Mouse (Mus musculus) erythroid progenitor cell, adult 5-6 weeks (primary cell): ENCODE results near the gene Sec14l4. TPM values are rescaled to one million over a fixed set of nuclear protein-coding genes. Genes with fewer than 3 reads are reported as not detected.

ENCODE experiments used
- ATAC-seq: replicated peaks from 2 replicates; pipeline ENCODE4 v1.8.0; 2016; ENCODE audit warnings: moderate number of reproducible peaks, mild to moderate bottlenecking, moderate TSS enrichment, inconsistent platforms; ENCODE audit not compliant: poor library complexity, low FRiP score, severe bottlenecking
- total RNA-seq, 2 experiments: library from RNA; stranded (forward) in 1 of 2; stranded (reverse) in 1 of 2; fragments of 150-400 nt in 1 of 2; fragments of 186-747, 209-891 nt in 1 of 2; gene quantifications; 2 replicates each; pipeline versions ENCODE4 v1.2.3 to v1.2.4; 2015 to 2017; ENCODE audit warnings: low replicate concordance in 2 of 2

The Sec14l4 gene
- total RNA-seq, 2 experiments from 2014 or later: not detected

DNA sequence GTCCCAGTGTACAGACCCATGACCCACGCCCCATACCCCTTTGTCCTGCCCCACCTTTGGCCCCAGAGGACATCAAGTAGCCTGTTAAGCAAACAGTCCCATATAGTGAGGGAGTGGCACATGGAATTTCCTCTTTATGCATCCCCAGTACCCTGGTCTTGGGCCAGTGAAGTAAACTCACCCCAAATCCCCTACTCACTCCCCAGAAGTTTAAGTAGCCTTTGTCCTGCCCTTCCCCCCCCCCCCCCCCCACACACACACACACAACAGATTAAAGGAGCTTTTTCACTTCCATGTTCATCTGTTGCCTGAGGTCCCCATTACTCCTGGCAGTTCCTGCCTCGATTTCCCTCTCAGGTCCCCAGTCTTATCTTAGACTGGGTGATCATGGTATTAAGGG, 7.9 kb upstream of the Sec14l4 start:
- no peak for ATAC-seq

DNA sequence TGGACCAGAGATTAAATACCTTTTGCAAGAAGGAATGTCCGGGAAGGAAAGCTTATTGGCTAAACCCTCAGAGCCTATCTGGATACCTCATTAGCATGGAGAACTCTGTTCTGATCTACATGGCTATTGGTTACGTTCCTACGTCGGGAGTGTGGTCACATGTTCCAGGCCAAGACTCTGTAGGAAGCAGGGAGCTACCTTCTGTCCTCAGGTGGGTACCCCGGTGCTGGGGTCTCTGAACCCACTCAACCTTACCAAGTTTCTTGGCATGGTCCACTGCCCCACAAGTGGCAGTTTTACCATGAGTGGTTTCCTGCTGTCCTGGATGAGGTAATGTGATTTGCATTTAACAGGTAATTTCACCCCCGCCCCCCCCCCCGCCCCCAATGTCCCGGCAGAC, 4.2 kb upstream of the Sec14l4 start:
- no peak for ATAC-seq

DNA sequence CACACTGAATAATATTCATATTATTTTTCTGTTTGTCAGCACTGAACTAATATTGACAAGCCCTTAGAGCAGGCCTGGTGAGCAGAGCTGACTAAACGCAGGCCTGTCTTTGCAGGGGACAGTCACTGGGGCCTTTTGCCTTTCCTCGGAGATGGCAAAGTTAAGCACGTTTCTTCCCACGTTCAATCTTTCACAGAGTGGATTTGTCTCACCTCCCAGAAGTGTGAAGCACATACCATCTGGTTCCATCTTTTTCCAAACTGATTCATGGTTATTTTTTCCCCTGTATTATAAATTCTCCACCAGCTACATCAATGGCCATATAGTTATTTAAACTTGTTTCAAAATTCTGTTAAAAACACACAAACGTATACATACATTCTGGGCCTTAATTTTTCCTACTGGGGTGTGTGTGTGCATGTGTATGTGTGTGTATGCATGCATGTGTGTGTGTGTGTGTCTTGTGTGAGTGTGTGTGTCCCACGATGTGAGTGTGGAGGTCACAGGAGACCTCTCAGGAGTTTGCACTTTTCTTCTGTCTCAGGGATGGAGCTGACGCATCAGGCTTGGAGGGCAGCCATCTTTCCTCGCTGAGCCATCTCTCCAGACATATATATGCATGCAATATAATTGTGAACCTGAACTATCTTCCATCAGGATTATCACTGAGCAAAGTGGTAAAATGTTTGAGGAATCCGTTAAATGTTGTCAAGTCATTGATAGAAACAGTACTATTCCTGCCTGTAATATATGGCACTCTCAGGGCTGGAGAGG, 3.5 kb upstream of the Sec14l4 start:
- no peak for ATAC-seq

DNA sequence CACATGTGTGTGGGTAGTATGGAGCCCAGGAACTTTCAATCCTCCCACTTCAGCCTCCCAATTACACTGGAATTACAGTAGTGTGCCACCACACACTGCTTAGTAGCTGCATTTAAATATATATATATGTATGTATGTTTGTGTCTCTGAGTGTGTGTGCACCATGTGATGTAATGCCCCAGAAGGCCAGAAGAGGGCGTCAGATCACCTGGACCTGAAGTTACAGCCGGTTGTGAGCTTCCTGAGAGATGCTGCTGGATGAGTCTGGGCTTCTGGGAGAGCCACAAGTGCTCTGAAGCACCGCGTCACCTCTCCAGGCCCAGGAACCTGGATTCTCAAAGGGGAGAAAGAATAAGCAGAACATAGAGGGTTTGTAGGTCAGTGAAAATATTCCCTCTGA, 1.9 kb upstream of the Sec14l4 start:
- no peak for ATAC-seq

DNA sequence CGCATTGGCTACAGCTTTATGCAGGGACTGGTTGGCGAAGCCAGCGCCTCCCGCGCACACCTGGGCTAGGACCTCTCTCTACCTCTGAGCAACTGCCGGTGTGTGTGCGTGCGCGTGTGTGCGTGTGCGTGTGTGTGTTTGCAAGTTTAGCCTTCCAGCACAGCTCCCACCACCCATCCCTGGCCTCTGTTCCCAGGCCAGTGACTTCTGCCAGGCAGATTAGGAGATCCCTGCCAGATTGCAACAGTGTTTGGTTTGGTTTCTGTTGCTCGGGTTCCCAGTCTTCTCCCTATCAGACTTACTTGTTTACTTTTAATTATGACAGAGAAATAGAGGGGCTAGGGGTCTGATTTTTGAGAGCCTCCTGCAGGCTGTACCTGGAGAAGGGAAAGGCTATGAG, 699 bp downstream of the Sec14l4 start:
- ATAC-seq: no peak

DNA sequence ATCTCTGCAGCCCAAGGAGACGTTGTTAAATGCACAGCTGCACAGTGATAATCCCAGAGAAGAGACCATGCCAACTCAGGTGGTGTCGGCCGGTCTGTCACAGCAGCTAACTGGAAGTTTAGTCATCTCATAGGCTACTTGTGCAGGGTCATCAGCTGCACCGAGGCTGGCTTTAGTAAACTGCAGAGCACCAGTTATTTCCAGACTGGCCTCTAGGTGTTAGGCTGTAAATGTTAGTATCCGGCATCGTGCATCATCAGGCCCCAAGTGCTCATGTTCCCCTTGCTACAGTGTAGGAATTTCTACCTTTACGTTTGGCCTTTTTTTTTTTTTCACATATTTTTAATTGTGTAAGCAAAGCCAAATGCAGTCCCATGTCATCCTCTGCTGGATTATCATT, 2.2 kb downstream of the Sec14l4 start:
- ATAC-seq: no peak

DNA sequence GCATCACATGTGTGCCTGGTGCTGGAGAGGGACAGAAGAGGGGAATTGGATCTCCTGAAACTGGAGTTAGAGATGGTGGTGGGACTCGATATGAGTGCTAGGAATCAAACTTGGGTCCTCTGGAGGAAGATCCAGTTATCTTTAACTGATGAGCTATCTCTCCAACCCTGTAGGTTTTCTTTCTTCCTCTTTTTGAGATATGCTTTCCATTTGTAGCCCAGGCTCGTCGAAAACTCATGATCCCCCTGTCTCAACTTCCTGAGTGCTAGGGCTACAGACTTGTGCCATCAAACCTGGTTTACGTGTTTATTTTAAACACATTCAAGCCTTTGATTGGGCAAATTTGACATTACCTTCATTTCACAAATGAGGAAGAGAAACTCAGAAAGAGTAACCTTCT, 2.9 kb downstream of the Sec14l4 start:
- no peak for ATAC-seq

DNA sequence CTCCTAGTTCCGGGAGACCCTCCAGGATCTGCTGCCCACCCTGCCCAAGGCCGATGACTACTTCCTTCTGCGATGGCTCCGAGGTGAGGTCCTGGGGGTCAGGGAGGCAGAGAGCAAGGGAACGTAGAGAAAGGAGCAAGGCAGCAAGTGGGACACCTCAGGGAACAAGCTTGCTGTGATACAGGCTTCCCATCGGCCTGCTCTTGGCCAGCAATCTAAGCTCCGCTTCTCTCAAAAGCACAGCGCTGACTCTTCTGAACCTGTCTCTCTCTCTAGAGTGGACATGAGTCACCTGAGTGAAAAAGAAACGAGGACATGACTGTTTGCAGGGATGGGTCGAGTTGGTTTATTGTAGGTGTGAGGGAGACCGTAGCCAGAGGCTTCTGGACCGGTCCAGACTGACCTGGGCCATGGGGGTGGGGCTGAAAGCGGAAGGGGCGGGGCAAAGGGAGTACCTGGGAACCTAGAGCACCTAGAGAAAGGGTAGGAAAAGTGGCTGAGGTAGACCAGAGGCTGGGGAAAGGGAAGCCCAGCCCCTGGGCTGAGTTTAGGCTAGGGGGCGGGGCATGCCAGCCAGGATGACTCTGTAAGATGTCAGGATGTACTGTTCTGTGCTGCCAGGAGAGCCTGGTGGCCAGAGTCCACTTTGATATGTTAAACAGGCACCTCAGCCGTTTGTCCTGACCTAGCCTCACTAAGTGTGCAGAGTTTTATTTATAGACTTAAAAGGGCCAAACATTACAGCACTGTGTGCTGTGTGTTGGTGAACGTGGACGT, 4.0 kb downstream of the Sec14l4 start:
- ATAC-seq: no peak

DNA sequence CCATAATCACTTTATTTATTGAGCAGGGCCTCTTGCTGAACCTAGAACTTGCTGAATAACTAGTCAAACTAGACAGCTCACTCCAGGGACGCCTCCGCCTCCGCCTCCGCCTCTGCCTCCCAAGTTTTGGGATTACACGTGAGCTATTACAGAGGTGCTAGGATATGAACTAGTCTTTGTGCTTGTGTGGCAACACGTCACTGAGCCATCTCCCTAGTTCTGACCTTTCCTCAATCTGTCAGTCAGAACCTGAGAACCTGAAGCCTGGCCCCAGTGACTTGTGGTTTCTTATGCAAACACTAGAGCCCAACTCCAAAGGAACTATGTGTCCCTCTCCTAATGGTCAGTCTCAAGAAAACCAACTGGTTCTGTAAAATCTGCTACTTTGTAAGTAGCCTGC, 4.7 kb downstream of the Sec14l4 start:
- no peak for ATAC-seq

DNA sequence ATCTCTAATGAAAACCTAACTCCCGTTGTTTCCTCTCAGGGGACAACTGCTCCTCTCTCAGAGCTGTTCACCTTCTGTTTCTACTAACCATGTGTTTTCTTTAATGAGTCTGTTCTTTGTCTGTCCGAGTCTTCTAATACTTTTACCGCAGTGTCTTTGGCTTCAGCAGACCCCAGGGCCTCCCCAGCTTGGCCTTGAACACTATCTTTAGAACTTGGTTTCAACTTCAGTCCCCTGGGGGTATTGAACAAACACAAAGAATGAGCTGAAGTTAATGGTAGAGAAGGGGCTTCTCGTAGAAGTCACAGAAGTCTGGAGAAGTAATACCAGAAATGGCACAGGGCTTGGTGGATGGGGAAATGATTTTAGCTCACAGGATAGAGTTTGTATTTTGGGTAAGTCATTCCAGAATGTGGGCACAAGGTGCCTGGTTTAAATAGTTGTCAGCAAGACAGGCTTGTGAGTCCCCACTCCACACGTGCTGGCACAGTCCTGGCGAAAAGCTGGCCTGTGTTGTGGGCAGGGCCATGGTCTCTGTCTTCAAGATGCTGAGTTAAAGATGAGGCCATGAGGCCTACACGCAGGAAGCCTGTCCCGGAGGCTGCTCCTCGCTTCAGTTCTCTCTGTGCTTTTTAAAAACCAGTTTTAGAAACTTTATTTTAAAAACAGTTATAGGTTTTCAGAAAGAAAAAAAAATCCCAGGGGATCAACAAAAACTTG, 5.3 kb downstream of the Sec14l4 start:
- ATAC-seq: no peak

DNA sequence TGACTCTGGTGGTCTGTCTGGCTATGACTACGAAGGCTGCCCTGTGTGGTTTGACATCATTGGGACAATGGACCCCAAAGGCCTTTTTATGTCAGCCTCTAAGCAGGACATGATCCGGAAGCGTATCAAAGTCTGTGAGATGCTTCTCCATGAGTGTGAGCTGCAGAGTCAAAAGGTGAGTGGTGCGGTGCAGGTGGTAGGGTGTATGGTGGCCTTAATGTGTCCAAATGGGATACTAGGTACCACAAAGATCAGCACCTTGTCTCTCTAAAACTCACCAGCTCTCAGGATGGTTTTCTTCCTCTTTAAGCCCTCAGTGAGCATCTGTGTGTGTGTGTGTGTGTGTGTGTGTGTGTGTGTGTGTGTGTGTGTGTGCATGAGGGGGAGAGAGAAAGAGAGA, 8.7 kb downstream of the Sec14l4 start:
- no peak for ATAC-seq

DNA sequence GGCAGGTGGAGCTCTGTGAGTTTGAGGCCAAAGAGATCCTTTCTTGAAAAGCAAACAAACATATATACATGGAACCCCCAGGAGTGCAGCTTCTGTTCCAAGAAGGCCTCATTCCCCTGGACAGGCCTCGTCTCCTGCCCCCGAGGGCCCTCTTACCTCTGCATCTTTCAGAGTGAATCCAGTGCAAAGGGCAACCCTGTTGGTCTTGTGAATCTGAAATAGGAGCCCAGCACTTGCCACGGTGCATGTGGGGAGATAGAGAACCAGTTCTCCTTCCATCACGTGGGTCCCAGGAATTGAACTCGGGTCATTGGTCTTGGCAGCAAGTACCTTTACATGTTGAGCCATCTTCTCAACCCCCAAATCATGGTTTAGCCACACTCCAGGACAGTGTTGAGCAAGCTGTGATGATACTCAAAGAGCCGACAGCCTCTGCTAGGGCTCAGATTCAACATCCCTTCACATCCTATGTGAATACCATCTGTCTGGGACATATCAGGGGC, 9.9 kb downstream of the Sec14l4 start:
- no peak for ATAC-seq

DNA sequence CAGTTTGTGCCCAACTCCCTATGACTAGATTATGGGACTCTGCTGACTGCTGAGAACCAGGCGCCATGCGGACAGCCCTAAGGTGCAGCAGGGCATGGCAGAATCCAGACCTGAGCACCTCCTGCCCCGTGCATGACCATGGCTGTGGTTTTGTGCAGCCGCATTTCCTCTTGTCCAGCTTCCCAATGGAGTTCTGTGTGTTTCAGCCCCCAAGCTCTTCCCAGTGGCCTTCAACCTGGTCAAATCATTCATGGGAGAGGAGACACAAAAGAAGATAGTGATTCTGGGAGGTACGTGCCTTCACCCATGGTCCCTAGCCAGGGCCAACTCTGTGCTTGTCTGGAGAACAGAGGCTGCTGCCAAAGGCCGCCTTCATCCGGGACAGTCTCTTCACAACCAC, 11.8 kb downstream of the Sec14l4 start:
- ATAC-seq: no peak

DNA sequence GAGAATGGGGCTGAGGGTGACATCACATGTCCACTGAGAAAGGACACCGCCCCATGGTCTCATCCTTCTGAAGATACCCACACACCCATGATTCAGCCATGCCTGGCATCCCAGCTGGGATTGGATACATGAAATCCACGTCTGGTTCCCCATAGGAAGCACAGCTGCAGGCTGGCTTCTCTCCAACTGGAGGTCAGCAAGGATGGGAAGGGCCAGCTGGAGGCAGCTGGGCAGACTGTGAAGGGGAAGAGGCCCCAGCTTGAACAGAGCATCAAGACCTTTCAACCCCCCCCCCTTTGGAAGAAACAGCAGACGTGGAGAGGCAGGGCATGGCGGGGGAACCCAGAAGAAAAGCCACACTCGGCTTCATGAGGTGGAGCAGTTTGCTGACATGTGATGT, 15.3 kb downstream of the Sec14l4 start:
- no peak for ATAC-seq

DNA sequence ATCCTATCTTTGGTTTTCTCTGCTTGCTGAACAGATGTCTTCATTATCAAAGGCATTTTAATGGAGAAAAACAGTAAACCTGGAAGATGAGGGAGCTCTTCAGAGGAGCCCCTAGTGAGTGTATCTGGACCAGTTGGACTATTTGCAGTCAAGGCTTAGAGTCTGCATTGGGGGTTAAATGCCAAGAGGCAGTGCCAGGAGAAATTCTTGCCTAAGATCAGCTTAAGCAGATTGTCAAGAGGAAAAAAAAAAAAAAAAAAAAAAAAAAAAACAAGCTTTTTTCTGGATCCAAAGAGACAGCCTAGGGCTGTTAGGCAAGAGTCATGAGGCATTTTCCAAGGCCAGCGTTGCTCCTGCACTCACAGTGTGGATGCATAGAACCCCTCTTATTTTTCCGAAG, 16.5 kb downstream of the Sec14l4 start:
- no peak for ATAC-seq

DNA sequence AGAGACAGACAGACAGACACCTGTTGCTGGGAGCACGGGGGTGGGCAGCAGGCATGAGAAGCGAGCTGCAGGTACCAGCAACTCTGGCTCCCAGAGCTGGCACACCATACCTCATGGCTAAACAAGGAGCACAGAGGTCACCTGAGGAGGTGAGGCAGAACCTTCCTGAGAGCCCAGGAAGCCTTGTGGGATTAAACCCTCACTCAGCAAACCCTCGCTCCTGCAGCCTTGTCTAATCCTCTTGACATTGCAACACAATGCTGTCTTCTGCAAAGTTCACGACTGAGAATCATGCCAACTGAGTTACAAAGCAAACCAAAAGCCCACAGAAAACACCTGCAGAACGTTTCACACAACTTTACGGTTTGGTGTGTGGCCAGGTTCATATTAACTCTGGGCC, 17.2 kb downstream of the Sec14l4 start:
- no peak for ATAC-seq

DNA sequence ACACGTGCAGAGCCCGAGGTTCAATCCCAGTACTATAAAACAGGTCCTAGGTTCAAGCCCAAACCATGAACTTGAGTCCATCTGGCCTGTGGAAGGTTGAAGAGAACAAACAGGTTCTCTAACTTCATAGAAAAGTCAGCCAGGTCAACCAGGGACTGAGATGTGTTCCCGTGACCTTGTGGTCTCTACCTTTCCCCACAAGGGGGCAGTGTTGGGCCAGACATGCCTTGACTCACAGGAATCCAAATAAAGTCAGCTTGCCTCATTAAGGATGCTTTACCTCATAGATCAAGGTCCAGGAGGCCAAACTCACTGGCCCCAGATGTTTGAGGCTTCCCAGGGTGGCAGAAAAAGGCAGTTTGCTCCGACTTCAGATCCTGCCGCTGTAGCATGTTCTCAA, 22.3 kb downstream of the Sec14l4 start:
- ATAC-seq: peak; percentile 63

DNA sequence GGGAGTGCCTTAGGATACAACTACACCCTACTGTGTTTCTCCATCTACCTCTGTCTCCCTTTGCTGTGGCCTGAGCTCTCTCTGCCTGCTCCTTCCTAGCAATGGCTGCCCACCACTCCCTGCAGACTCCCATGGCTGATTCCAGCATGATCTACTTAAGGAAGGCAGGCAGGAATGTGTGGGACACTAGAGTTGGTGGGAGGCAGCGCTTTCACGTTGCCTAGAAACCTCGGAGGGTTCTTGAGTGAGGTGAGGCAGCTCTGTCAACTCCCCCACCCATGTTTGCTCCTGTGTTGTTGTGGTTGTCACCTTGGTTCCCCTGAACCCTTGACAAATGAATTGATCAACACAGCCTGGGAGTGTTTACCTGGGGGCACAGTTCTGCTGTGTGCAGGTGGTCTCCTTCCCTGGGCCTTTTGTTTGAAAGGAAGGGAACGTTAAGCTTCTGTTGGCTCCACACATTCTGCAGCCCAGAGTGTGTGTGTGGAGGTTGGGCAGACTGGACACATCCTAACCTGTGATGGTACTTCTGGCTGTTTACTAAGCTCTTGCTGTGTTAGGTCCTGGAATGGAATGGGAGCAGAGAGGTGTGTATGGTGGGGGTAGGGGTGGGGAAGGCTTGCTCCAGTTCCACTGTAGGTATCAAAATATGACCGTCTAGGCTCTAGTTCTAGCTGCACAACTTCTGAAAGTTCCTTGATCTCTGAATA, 29.8 kb downstream of the Sec14l4 start:
- no peak for ATAC-seq

DNA sequence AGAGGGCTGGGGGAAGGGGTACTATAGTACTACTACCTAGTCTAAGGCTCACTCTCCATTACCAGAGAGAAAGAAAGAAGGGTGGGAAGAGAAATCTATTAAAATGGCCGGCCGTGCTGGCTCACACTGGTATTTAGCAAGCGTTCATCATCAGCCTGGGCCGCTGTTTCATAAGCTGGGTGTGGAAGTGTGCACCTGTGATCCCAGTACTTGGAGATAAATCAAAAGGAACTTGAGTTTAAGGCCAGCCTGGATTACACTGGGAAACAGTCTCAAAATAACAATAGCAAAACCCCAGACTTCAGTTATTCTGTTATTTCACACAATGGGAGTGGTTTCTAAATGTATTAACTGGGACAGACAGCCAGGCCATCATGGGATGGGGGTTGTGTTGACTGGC, 31.3 kb downstream of the Sec14l4 start:
- ATAC-seq: no peak

DNA sequence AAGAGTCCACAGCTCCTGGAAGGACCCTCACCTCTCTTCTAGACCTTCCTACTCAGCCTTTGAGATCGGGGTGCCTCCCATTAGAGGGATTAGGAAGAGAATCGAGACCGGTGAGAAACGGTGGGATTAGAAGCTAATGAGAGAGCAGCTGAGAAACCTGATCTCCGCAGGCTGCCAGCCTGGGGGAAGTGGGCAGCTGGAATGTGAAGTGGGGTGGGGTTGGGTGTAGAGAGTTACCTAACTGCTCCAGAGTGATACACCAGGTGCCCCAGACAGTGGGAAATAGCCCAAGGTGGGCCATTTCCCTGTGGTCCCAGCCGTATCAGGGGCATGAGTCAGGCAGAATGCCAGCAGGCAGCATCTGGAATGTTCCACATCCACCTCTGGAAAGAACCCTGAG, 31.7 kb downstream of the Sec14l4 start:
- ATAC-seq: no peak
